In the genomic region with DNA sequence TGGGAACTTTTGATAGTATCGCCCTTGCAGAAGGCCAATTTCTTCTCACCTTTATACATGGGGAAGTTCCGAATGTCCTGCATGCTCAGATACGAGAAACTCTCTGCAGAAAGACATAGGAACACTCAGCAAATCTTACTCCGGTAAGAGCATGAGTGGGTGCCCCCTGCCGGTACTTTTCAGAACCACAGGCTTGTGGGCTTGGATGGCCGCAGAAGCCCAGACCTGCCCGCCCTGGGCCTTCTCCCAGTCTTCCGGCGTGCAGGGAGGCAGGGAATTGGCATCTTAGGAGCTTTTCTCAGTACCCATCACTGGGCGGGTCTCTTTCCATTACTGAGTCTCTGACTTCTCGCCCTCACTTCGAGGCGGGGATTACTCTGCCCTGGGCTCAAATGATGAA, we compare ENCODE assay signal across 8 mouse cellular contexts. TPM values are rescaled to one million over a fixed set of nuclear protein-coding genes. Genes with fewer than 3 reads are reported as not detected.
DNase-seq lines count a peak whose midpoint lies in the region; ATAC-seq lines count a peak whose summit lies in the region.

No protein-coding gene starts in this region.

- H3K9me3 ChIP-seq in forebrain, embryonic 15.5 days, result no peaks in the 10 kb centered on the region
- no peaks in the 10 kb centered on the region for H3K9me3 ChIP-seq in lung, embryonic 15.5 days

- peaks cover 10% of the 10 kb centered on the region for H3K4me1 ChIP-seq in forebrain, embryonic 15.5 days
- H3K4me1 ChIP-seq in lung, embryonic 15.5 days, result peaks cover 12% of the 10 kb centered on the region; the same call in 1 of the 2 replicates

- 2% methylated on average over 13 of the region's 13 CpGs for WGBS in forebrain, embryonic 15.5 days
- 3% methylated on average over 13 of the region's 13 CpGs for WGBS in lung, embryonic 15.5 days

- no peak overlapping the region for H3K4me2 ChIP-seq in forebrain, embryonic 15.5 days (replicated peaks)
- H3K4me2 ChIP-seq in lung, embryonic 15.5 days, result 0 out of 2 replicates have a peak overlapping the region, but pooled peaks have one; percentile 10

- H3K27me3 ChIP-seq in forebrain, embryonic 15.5 days, result peaks cover 47% of the 10 kb centered on the region
- peaks cover 27% of the 10 kb centered on the region for H3K27me3 ChIP-seq in lung, embryonic 15.5 days

- no peak overlapping the region for H3K4me3 ChIP-seq in forebrain, embryonic 15.5 days
- no peak overlapping the region for H3K4me3 ChIP-seq in lung, embryonic 15.5 days

- no peak overlapping the region for H3K9ac ChIP-seq in forebrain, embryonic 15.5 days (replicated peaks)
- H3K9ac ChIP-seq in lung, embryonic 15.5 days, result no peak overlapping the region

- H3K27ac ChIP-seq in forebrain, embryonic 15.5 days (replicated peaks), result no peak overlapping the region
- H3K27ac ChIP-seq in lung, embryonic 15.5 days, result no peak overlapping the region

- no peaks in the 10 kb centered on the region for H3K36me3 ChIP-seq in forebrain, embryonic 15.5 days
- no peaks in the 10 kb centered on the region for H3K36me3 ChIP-seq in lung, embryonic 15.5 days

- peak; percentile 83 for DNase-seq in ES-CJ7 (ENCODE audit: low read depth, low spot score)
- peak; percentile 91 for DNase-seq in heart, postnatal 4 days
- peak; percentile 50 to 88 for DNase-seq in layer of hippocampus, adult 18-20 months (ENCODE audit: low spot score in 2 of 2)
- peak; percentile 80 for DNase-seq in ovary, postnatal 14 days (ENCODE audit: low spot score)
- DNase-seq in thymus, postnatal 10 days (ENCODE audit: low spot score in 2 of 2), result peak; percentile 28 to 77

- ATAC-seq in cerebellum, adult (ENCODE audit: insufficient number of reproducible peaks, low FRiP score, low TSS enrichment), result peak; percentile 71
- 0 out of 2 replicates have a peak, but pooled peaks have one; percentile 35 for ATAC-seq in forebrain, embryonic 15.5 days (replicated peaks)
- ATAC-seq in lung, embryonic 15.5 days (ENCODE audit: borderline replicate concordance, extremely low read depth, low FRiP score, low TSS enrichment), result no peak

RNA-seq across cellular contexts. Expression of a gene that starts 33.6 kb away (rescaled TPM):
- 11.0 and 12.7 TPM in 2 replicates for polyA plus RNA-seq in forebrain, embryonic 15.5 days (2015; fragmentation: Nextera tagmentation; extraction: Ambion mirVana)
- 1 to 10 TPM; 1.3 to 1.6 TPM for total RNA-seq in heart, postnatal 4 days (2021)
- 100 to 1,000 TPM; 136 to 145 TPM for total RNA-seq in layer of hippocampus, adult 18-20 months (2021)
- 8.9 and 10.2 TPM in 2 replicates for polyA plus RNA-seq in lung, embryonic 15.5 days (2015; fragmentation: Nextera tagmentation; extraction: Ambion mirVana)

RNA-seq across cellular contexts. Expression of a gene that starts 44.4 kb away (rescaled TPM):
- 0.23 TPM in 1 of 2 replicates, not detected in the other for polyA plus RNA-seq in forebrain, embryonic 15.5 days (2015; fragmentation: Nextera tagmentation; extraction: Ambion mirVana)
- not detected for total RNA-seq in heart, postnatal 4 days (2021)
- not detected for total RNA-seq in layer of hippocampus, adult 18-20 months (2021)
- 0.05 TPM in 1 of 2 replicates, not detected in the other for polyA plus RNA-seq in lung, embryonic 15.5 days (2015; fragmentation: Nextera tagmentation; extraction: Ambion mirVana)

Comparison
In these comparisons a context has a peak if more than half of its experiments do, and no peak if none do; other contexts are left out.
1. RNA of a gene that starts 33.6 kb away (total RNA-seq): 136 to 145 TPM in layer of hippocampus, adult 18-20 months; 1.3 to 1.6 TPM in heart, postnatal 4 days; every median in the first group is over 10 times any median in the second.
2. Peak in every context shown above with its lines, with median percentiles within 50 percentile points of each other: DNase-seq.